Mouse (Mus musculus): ENCODE measurements around the gene Ugt1a6b.
"Not testable (repeated sequence)": the region's sequence is repeated elsewhere in the genome, so short reads cannot be mapped to it uniquely, and the experiment has no call there.

Ugt1a6b gene

DNA sequence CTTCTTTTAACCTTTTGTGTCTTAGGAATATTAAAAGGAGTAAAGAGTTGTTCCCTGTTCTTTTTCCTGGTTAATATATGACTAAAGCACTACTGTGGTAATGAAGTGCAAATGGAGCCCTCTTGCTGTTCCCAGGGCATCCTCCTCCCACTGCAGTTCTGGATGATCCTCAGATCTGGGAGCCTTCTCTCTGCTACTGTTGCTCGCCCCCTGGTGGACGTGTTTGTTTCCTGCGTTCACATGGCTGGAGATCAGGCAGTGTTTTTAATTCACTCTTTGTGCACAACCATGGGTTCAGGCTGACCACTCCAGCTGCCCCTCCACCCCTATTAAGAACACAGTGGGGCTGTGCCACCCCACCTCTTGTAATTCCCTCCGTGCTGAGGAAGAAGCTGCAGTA is 17.5 kb downstream of the Ugt1a6b start:
- not testable (repeated sequence) for DNase-seq (ENCODE audit: low read depth, low spot score)

DNA sequence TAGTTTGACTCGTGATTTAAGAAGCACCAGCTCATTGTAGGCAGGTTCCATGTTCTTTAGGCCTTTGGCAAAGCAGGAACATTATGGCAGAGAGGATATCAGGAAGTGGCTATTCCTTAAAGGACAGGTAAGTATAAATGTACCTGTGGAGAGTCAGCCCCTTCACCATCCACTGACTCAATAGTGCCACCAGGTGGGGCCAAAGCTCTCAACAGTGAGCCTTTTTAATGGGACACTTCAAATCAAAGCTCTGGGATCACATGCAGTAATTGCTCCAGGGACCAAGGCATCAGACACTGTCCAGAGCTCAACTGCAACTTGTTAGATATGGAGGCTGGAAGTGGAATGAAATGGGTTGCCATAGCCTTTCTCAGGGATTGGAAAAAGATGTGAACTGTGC is 18.5 kb downstream of the Ugt1a6b start:
- DNase-seq (ENCODE audit: low read depth, low spot score): not testable (repeated sequence)

GRCm38 (mm10) chr1:88125827-88126360 is 22.8 kb downstream of the Ugt1a6b start:
- not testable (repeated sequence) for DNase-seq (ENCODE audit: low read depth, low spot score)

DNA sequence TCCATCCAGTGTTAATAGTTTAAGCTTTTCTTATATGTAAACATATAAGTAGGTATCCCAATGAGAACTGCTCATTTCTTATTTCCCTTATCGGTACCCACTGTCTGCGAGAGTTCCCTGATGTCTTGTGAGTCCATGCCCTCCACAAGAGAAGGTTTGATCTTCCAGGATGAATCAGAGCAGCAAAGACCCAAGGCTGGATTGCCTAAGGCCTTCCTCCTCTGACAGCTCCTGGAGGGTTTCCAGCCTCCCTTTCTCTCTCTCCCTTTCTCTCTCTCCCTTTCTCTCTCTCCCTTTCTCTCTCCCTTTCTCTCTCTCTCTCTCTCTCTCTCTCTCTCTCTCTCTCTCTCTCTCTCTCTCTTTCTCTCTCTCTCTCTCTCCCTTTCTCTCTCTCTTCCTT is 26.0 kb downstream of the Ugt1a6b start:
- DNase-seq (ENCODE audit: low read depth, low spot score): not testable (repeated sequence)

GRCm38 (mm10) chr1:88130223-88130622 is 27.2 kb downstream of the Ugt1a6b start:
- not testable (repeated sequence) for DNase-seq (ENCODE audit: low read depth, low spot score)

DNA sequence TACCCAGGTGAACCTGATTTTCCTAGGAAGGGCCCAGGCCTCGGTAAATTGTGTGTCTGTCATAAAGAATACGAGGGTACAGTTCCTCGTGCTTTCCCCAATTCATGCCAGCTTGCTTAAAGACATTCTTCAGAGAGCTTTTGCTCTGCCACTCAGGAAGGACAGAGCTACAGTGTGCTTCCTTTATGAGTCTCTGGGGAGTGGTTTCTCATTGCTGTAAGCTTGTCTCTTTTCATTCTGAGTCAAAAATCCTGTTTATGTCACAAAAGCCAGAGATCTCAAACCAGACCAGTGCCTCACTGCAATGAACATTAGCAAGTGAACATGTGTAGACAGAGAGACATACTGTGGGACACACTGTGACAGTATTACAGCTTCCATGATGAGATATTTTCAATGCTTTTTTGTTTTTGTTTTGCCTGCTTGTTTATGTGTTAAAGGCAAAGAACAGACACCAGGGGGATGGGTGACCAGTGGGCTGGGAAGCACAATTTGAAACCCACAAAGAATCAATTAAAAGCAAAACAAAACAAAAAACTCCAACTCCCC is 30.9 kb downstream of the Ugt1a6b start:
- no peak for DNase-seq (ENCODE audit: low read depth, low spot score)

- DNase-seq (ENCODE audit: low read depth, low spot score): not testable (repeated sequence)
These were observed 31.5 kb downstream of the Ugt1a6b start, which contains the start of gene Ugt1a6a for GRCm38 (mm10) chr1:88134457-88135011. Gene Ugt1a6a, plus strand, starts transcription at chr1:88134809.

DNA sequence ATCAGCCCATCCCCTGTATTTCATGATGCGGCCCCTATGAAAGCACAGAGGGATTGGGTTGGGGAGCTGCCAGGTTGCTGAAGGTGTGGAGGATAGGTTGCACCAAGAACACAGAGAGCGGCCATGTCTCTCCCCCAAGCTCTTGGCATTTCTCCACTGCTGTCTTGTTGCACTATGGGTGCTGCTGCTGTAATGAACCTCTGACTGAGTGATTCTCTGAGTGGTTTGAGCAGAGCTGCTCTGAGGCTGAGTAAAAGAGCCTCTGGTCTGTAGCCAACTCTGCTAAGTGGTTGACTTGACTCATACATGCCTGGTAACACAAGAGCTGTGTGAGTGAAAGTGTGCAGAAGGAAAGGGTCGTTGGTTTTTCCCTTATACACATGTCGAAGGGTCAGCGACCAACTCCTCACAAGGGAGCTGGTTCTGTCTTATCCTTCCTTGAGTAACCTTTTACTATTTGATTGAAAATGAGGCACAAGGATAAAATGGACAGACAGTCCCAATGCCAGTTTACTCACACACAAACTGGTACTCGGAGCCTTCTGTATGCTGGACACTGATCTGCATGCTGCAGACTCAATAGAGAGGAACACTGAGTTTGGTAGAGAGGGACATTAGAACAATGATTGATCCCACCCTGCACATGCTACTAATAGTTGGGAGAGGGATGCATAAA is 32.3 kb downstream of the Ugt1a6b start:
- DNase-seq (ENCODE audit: low read depth, low spot score): not testable (repeated sequence)

DNA sequence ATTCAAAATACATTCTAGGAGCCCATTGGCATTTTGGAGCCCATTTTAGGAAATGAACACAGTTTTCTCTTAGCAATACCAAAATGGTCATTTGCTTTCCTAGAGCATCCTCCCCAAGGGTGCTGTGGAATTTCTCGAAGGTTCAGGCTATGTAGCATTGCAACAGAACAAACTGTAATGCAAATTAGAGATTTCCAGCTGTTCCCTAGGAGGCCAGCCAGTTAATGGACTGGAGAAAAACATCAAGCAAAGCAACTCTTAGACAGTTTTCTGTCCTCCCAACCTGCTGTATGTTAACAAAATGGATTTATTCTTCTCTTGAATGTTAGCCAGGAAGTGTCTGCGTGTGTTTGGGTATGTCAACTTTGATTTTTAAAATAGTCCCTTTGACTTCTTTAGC is 33.6 kb downstream of the Ugt1a6b start:
- DNase-seq (ENCODE audit: low read depth, low spot score): no peak

- DNase-seq (ENCODE audit: low read depth, low spot score): no peak
These were observed 34.2 kb downstream of the Ugt1a6b start for GRCm38 (mm10) chr1:88137264-88137663.

- DNase-seq (ENCODE audit: low read depth, low spot score): no peak
These were observed 35.1 kb downstream of the Ugt1a6b start for GRCm38 (mm10) chr1:88138145-88138544.

GRCm38 (mm10) chr1:88140492-88140891 is 37.4 kb downstream of the Ugt1a6b start:
- not testable (repeated sequence) for DNase-seq (ENCODE audit: low read depth, low spot score)

- peak; percentile 26 for DNase-seq (ENCODE audit: low read depth, low spot score)
These were observed 41.1 kb downstream of the Ugt1a6b start for GRCm38 (mm10) chr1:88143966-88144675.

DNA sequence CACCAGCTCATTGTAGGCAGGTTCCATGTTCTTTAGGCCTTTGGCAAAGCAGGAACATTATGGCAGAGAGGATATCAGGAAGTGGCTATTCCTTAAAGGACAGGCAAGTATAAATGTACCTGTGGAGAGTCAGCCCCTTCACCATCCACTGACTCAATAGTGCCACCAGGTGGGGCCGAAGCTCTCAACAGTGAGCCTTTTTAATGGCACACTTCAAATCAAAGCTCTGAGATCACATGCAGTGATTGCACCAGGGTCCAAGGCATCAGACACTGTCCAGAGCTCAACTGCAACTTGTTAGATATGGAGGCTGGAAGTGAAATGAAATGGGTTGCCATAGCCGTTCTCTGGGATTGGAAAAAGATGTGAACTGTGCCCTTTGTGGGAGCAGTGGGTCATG is 42.2 kb downstream of the Ugt1a6b start:
- DNase-seq (ENCODE audit: low read depth, low spot score): not testable (repeated sequence)

DNA sequence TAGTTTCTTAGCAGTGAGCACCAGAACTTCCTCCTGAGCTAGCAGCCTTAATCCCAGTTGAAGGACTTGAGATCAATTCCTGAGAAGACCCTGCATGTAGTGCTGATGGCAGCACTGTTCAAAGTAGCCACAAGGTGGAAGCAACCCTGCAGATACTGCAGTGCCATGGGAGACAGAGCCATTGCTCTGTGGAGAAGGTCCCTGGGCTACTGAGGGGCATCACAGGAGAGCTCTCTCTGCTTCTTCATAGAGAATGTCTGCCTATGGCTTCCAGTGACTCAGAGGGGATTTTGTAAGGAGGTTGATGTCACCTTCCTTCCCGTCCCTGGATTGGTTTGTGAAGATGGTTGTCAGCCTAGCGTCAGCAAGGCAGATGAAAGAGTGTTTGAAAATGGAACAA is 47.1 kb downstream of the Ugt1a6b start:
- DNase-seq (ENCODE audit: low read depth, low spot score): not testable (repeated sequence)

DNA sequence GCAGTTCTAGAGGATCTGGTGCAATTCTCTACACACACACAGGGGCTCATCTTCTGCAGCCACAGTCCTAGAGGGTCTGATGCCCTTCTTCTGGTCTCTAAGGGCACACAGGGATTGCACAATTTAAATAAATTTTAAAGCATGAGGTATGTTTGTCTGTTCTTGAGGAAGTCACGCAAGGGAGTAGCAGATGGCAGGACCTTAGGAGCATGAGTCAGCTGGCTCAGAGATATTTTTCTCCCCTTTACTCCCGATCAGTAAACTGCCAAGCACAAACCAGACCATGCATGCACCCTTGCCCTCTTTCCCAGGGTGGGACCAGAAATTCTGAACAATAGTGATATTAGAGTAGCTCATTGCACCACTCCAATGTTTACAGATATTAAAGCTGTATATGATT is 55.4 kb downstream of the Ugt1a6b start:
- no peak for DNase-seq (ENCODE audit: low read depth, low spot score)

DNA sequence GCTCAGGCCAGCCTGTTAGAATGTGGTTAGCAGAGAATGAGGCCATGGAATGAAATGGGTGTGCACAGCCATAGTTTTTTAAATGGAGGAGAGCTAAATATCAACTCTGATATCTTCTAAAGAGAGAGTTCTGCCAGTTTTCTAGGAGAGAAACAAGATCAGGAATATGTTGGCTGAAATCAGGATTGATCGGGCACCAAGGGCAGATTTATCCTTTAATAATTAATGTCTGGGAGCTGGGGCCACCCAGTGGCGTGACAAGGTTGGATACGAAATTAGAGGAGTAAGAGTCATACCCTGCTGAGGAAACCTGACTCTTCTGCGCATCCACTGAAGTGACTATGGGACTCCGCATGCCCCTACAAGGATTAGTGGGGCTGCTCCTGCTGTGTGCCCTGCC is 62.7 kb downstream of the Ugt1a6b start, which contains the start of gene Ugt1a5:
TSS of gene Ugt1a5 (plus strand) at position 302 of the 400 bp plus-strand sequence.
- no peak for DNase-seq (ENCODE audit: low read depth, low spot score)

- DNase-seq (ENCODE audit: low read depth, low spot score): not testable (repeated sequence)
These were observed 69.1 kb downstream of the Ugt1a6b start for GRCm38 (mm10) chr1:88172190-88172589.

DNA sequence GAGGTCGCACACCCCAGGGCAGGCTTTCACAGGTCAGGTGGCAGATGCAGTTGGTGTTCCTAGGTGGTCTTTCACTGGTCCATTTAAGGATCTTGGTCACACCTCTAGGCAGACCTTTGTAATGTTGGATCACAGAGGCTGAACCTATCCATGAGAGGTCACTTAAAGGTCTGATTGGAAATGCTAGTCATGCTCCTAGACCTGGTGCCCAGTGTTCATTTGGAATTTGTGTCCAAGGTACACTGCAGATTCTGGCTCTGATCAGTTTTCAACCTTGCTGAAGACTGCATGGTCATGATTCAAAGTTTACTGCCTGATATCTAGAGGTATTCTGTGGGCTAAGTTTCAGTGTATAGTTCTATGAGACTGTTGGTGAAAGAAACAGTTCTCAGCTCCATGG is 76.6 kb downstream of the Ugt1a6b start:
- no peak for DNase-seq (ENCODE audit: low read depth, low spot score)

- no peak for DNase-seq (ENCODE audit: low read depth, low spot score)
These were observed 83.4 kb downstream of the Ugt1a6b start for GRCm38 (mm10) chr1:88186325-88186935.

GRCm38 (mm10) chr1:88192136-88192535 is 89.1 kb downstream of the Ugt1a6b start:
- DNase-seq (ENCODE audit: low read depth, low spot score): no peak

- no peak for DNase-seq (ENCODE audit: low read depth, low spot score)
These were observed 92.6 kb downstream of the Ugt1a6b start for GRCm38 (mm10) chr1:88195687-88196086.

Measured in CD4-positive helper T cell, adult 2 months (primary cell).